Mouse (Mus musculus): ENCODE data around the gene Ppp1r14c.

DNA sequence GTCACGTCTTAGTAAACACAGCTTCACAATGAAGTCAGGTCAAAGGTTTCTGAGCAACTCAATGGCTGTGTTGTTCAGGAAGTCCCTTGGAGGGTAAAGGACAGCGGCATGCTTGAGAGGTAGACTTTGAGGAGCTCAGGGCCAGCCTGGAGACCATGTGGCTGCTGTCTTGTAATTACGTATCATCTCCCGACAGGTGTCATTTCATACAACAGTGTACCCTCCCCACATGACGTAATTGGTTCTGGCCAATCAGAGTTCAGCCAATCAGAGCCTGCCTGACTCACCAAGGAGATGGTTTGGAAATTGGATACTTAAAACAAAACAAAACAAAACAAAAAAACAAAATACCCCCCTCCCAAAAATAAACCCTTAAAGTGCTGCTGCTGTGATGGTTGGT lies 20.2 kb upstream of the Ppp1r14c start:
- TF ChIP-seq CTCF (IDR thresholded peaks at IDR 0.05; ENCODE audit: low read depth) (no peak), EP300 (IDR thresholded peaks at IDR 0.05; ENCODE audit: low read depth) (no peak)

Data from liver, postnatal 0 days (tissue).